Mouse (Mus musculus): ENCODE data around the gene Meis2.

The Meis2 gene

DNA sequence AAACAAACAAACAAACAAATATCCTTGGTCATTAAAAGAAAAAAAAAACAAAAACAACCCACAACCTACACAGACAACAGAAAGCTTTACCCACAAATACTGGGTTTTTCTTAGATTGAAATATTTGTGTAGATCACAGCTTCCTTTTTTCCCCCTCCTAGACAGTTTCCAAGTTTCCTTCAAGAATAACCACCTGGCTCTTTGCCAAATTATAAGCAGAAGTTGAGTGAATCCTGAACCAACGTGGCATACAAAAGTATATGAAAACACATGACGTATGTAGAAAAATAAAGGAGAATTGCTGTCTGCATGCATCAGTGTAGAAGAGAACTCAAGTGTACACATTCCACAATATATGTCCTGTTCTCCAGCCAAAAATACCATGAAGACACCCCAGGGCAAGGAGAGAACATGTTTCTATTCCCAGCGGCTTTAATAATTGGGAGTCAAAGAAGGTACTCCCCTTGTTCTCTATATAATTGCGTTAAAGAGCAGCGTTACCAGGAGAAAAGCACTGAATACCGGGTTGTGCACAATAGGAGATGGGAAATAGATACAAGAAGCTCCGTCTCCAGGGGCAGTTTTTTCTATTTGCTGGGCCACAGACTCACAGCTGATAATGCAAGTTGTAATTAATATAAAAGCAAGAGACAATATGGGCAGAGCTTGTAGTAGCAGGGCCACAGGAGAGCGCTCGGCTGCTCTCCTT, 13.6 kb downstream of the Meis2 start:
- DNase-seq (ENCODE audit: low read depth, low spot score) = no peak

GRCm38 (mm10) chr2:116049710-116050109, 15.9 kb downstream of the Meis2 start:
- DNase-seq (ENCODE audit: low read depth, low spot score) = no peak

GRCm38 (mm10) chr2:116047365-116047764, 18.3 kb downstream of the Meis2 start:
- no peak for DNase-seq (ENCODE audit: low read depth, low spot score)

- DNase-seq (ENCODE audit: low read depth, low spot score) = no peak
Measured at GRCm38 (mm10) chr2:116045048-116045447, 20.6 kb downstream of the Meis2 start.

GRCm38 (mm10) chr2:116042934-116043698, 22.5 kb downstream of the Meis2 start:
- no peak for DNase-seq (ENCODE audit: low read depth, low spot score)

DNA sequence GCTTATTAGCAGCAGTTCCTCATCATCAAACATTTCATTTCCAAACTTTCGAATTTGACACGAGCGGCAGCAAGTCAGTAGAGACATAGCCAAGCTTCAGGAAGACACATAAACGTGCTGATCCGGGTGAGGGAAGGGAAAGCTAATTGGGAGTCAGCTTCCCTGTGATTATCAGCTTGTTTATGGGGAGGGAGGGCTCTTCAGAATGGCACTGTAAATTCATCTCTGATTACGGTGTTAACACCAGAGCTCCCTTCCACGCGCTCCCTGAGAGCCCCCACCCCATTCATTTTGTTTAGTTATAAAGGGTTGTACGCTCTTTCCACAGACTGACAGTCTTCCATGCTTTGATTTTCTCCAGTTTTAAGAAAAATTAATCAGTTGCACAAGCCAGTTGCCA, 23.2 kb downstream of the Meis2 start:
- DNase-seq (ENCODE audit: low read depth, low spot score) = no peak

GRCm38 (mm10) chr2:116041683-116042262, 23.9 kb downstream of the Meis2 start:
- no peak for DNase-seq (ENCODE audit: low read depth, low spot score)

DNA sequence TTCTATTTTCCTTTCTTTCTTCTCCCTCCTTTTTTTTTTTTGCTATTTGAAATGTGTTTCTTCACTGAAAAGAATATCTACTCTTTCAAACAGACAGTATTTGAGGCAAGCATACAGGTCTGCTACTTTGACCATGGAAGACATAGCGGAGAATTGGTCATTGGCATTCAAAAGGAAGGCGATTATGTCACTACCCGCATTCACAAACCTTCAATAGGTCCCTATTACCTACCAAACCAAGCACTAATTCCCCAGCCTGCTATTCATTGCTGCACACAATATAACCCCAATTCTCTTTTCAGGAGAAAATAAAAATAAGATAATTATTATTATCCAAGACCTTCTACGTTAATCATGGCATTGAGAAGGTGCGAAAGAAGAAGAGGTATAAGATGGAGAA, 30.3 kb downstream of the Meis2 start:
- no peak for DNase-seq (ENCODE audit: low read depth, low spot score)

DNA sequence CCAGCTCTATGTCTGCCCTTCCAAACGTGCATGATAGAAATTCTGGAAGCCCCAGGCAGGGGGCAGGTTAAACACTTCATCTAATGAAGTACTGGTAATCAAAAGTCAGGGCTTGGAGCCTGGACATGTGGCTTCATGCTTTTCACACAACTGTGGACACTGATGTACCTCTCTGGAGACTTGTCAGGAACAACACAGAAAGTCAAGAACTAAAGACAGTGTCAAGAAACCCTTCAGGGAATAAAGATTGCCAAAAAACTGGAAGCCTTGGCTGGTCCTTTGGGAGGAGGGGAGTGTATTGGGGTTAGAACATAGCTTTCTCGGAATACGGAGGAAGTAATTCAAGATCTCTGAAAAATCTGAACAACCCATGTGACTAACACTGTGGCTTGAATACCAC, 37.5 kb downstream of the Meis2 start:
- DNase-seq (ENCODE audit: low read depth, low spot score) = no peak

DNA sequence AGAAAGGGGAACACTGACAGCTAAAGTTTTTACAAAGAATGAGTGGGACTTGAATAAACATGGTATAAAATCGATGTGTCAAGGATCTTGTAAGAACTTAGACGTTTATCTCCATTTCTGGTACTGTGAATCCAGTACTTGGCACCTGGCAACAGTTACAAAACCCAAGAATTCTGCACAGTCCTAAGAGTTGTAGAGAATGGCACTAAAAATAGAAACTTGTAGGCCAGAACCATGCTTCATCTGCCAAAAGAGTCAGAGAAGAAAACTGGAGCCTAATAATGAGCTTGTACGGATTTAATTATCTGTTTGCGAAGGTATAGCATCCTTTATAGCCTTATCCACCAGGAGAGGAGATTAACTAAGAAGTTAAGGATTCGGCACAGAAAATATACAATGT, 42.8 kb downstream of the Meis2 start:
- no peak for DNase-seq (ENCODE audit: low read depth, low spot score)

DNA sequence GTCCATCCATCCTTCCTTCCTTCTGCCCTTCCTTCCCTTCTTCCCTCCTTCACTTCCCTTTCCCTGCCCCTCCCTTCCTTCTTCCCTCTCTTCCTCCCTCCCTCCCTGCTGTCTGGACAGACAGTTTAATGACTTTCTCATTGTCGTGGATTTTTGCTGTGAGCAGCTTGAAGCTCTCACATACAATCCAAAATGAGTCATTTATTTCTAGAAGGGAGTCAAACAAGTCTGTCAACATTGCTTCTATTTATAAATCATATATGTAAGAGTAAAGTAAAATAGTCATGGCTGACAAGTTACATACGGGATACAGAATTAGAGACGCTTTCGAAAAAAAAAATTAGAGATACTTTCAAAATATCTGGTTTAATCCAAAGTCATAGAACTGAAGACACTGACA, 43.7 kb downstream of the Meis2 start:
- no peak for DNase-seq (ENCODE audit: low read depth, low spot score)

- DNase-seq (ENCODE audit: low read depth, low spot score) = peak; percentile 94
Measured at GRCm38 (mm10) chr2:116021046-116021445, 44.6 kb downstream of the Meis2 start.

GRCm38 (mm10) chr2:116020451-116020951, 45.1 kb downstream of the Meis2 start:
- DNase-seq (ENCODE audit: low read depth, low spot score) = peak; percentile 79

DNA sequence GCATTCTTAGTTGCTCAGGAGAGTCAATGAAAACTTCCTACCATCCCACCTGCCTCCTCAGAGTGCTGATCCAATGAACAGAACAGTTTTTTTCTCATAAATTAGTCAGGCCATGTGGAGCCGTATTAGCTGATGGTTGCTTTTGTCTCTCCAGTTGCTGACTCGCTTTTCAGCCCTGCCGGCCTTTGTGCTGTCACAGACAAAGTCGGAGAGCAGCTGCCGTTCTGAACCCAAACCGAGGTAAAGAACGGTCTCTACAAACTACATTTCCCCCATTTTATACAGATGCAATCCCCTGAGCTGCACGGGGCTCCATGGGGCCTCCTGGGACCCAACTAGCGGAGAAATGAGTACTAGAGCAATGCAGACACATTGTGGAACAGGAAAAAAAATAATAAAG, 45.7 kb downstream of the Meis2 start:
- peak; percentile 54 for DNase-seq (ENCODE audit: low read depth, low spot score)

DNA sequence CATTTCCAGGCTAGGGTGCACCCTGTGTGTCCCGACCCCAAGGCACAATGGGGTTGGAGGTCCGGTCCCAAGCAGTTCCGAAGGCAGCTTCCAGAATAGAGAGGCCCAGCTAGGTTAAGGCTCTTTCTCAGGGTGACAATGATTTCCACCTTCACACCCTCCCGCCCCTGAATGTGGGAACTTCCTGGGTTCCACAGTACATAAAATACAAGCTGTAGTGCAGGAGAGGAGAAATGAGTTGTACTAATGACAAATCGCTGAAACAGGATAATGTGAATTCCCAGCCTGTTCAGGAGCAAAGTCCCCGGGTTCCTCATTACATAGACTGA, 46.2 kb downstream of the Meis2 start:
- peak; percentile 21 for DNase-seq (ENCODE audit: low read depth, low spot score)

- no peak for DNase-seq (ENCODE audit: low read depth, low spot score)
Measured at GRCm38 (mm10) chr2:116018781-116019465, 46.7 kb downstream of the Meis2 start.

DNA sequence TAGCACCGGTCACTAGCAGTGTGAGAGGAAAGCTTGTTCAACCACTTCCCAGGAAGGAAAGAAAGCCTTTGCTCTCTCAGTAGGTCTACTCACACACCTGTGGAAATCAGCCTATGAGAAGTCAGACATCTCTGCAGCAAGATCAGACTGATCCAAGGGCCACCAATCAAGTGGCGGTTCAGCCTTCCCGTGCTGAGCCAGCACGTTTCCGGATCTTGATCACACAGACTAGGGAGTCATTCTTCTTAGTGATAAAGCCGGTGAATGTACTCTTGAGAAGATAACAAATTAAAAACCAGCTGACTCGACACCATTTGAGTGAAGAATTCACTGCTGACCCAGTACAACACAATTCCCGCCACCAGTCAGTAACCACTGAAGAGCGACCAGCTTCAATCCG, 50.1 kb downstream of the Meis2 start:
- DNase-seq (ENCODE audit: low read depth, low spot score) = peak; percentile 14

GRCm38 (mm10) chr2:116010469-116010868, 55.2 kb downstream of the Meis2 start:
- peak; percentile 15 for DNase-seq (ENCODE audit: low read depth, low spot score)

- DNase-seq (ENCODE audit: low read depth, low spot score) = no peak
Measured at GRCm38 (mm10) chr2:116010061-116010460, 55.6 kb downstream of the Meis2 start.

GRCm38 (mm10) chr2:116009097-116009970, 56.3 kb downstream of the Meis2 start:
- peak; percentile 11 for DNase-seq (ENCODE audit: low read depth, low spot score)

GRCm38 (mm10) chr2:116002354-116002753, 63.3 kb downstream of the Meis2 start:
- no peak for DNase-seq (ENCODE audit: low read depth, low spot score)
